Mouse (Mus musculus): ENCODE measurements at regions not wholly inside any gene's neighbourhood (a gene's known extent, or its start where the extent isn't known, plus 50 kb on each side); places are given as distances from the start of the nearest gene placed in this dataset.

GRCm38 (mm10) chr8:12137913-12138312 is 140.7 kb upstream of the A230072I06Rik start:
- TF ChIP-seq POLR2A (IDR thresholded peaks at IDR 0.05; ENCODE audit: borderline replicate concordance, control insufficient read depth, low read depth, low read length) (no peak), CTCF (IDR thresholded peaks at IDR 0.05; ENCODE audit: control insufficient read depth, insufficient read depth, low read length) (no peak)
- 81% methylated on average over 8 of the region's 8 CpGs for WGBS
- Histone ChIP-seq H3K27ac (ENCODE audit: control insufficient read depth, insufficient read depth, low read depth, low read length, poor library complexity) (no peak overlapping the region), H3K4me3 (replicated peaks; ENCODE audit: control insufficient read depth, low read depth, low read length) (no peak overlapping the region), H3K4me1 (ENCODE audit: control insufficient read depth, insufficient read depth, low read length) (no peaks in the 10 kb centered on the region)

DNA sequence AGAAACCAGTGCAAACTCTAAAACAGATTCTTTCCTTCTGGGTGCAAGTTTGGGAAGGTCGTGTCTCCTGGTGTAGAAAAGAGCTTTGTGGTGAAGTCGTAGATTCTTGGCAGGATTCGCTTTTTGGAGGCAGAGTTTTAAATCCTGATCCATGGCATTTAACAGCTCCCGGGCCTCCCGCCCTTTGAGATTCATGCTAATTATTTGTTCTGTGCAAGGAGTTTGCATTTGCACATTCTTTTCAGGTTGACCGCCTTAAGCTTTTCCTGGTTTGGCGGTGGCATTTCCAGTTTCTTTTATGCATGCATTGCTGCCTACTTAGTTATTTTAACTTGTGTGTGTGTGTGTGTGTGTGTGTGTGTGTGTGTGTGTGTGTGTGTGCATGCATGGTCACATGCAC is 126.9 kb upstream of the A230072I06Rik start:
- no peak overlapping the region for H3K4me3 ChIP-seq (replicated peaks; ENCODE audit: control insufficient read depth, low read depth, low read length)
- TF ChIP-seq POLR2A (IDR thresholded peaks at IDR 0.05; ENCODE audit: borderline replicate concordance, control insufficient read depth, low read depth, low read length) = no peak
- no peak for TF ChIP-seq CTCF (IDR thresholded peaks at IDR 0.05; ENCODE audit: control insufficient read depth, insufficient read depth, low read length)
- no peaks in the 10 kb centered on the region for H3K4me1 ChIP-seq (ENCODE audit: control insufficient read depth, insufficient read depth, low read length)
- H3K27ac ChIP-seq (ENCODE audit: control insufficient read depth, insufficient read depth, low read depth, low read length, poor library complexity) = no peak overlapping the region
- 72% methylated on average over 7 of the region's 7 CpGs for whole genome bisulfite sequencing

- no peak overlapping the region for H3K4me3 ChIP-seq (replicated peaks; ENCODE audit: control insufficient read depth, low read depth, low read length)
- H3K27ac ChIP-seq (ENCODE audit: control insufficient read depth, insufficient read depth, low read depth, low read length, poor library complexity) = no peak overlapping the region
- TF ChIP-seq POLR2A (IDR thresholded peaks at IDR 0.05; ENCODE audit: borderline replicate concordance, control insufficient read depth, low read depth, low read length) (no peak), CTCF (IDR thresholded peaks at IDR 0.05; ENCODE audit: control insufficient read depth, insufficient read depth, low read length) (no peak)
- no peaks in the 10 kb centered on the region for H3K4me1 ChIP-seq (ENCODE audit: control insufficient read depth, insufficient read depth, low read length)
- WGBS = 52% methylated on average over 9 of the region's 9 CpGs
Measured at GRCm38 (mm10) chr8:12152825-12153224, 125.8 kb upstream of the A230072I06Rik start.

GRCm38 (mm10) chr8:12156893-12157292 is 121.7 kb upstream of the A230072I06Rik start:
- no peak for TF ChIP-seq POLR2A (IDR thresholded peaks at IDR 0.05; ENCODE audit: borderline replicate concordance, control insufficient read depth, low read depth, low read length)
- no peak for TF ChIP-seq CTCF (IDR thresholded peaks at IDR 0.05; ENCODE audit: control insufficient read depth, insufficient read depth, low read length)
- Histone ChIP-seq H3K4me1 (ENCODE audit: control insufficient read depth, insufficient read depth, low read length) (no peaks in the 10 kb centered on the region), H3K27ac (ENCODE audit: control insufficient read depth, insufficient read depth, low read depth, low read length, poor library complexity) (no peak overlapping the region), H3K4me3 (replicated peaks; ENCODE audit: control insufficient read depth, low read depth, low read length) (no peak overlapping the region)
- WGBS = 79% methylated on average over 1 of the region's 1 CpGs

- TF ChIP-seq POLR2A (IDR thresholded peaks at IDR 0.05; ENCODE audit: borderline replicate concordance, control insufficient read depth, low read depth, low read length) = no peak
- no peak for TF ChIP-seq CTCF (IDR thresholded peaks at IDR 0.05; ENCODE audit: control insufficient read depth, insufficient read depth, low read length)
- 36% methylated on average over 9 of the region's 9 CpGs for WGBS
- H3K4me3 ChIP-seq (replicated peaks; ENCODE audit: control insufficient read depth, low read depth, low read length) = no peak overlapping the region
- H3K4me1 ChIP-seq (ENCODE audit: control insufficient read depth, insufficient read depth, low read length) = no peaks in the 10 kb centered on the region
- no peak overlapping the region for H3K27ac ChIP-seq (ENCODE audit: control insufficient read depth, insufficient read depth, low read depth, low read length, poor library complexity)
Measured at GRCm38 (mm10) chr8:12158188-12158587, 120.4 kb upstream of the A230072I06Rik start.

GRCm38 (mm10) chr8:12162921-12163705 is 115.5 kb upstream of the A230072I06Rik start:
- no peak overlapping the region for H3K4me3 ChIP-seq (replicated peaks; ENCODE audit: control insufficient read depth, low read depth, low read length)
- 27% methylated on average over 22 of the region's 22 CpGs for WGBS
- no peak overlapping the region for H3K27ac ChIP-seq (ENCODE audit: control insufficient read depth, insufficient read depth, low read depth, low read length, poor library complexity)

DNA sequence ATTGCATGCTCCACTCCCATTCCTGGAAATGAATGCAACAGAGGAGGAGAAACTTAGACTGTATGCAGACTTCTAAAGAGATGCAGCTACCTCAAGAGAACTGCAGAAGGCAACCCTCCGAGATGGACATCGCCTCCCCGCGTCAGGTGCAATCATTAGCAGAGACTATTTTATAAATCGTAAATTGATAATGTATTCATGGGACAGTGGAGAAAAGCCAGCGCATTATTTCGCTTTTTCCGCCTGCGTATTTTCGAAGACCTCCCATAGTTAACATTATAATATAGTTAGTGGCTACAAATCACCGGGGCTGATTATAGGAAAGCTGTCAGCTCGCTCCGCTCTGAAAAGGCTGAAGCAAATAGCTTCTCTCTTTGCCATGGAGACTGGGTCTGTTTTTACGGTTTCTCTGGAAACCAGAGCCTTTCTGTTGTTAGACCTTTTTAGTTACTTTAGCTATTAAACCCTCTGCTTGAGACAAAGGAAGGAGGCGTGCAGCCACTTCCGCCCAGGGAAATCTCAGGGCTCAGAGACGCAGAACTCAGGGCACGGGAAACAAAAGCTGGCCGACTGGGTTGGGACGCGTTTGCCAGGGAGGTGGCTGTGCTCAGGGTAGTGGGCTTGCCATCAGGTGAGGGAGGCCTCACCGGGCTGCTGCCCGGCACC is 113.0 kb upstream of the A230072I06Rik start:
- no peak overlapping the region; the same call in 1 of the 2 replicates for H3K27ac ChIP-seq (ENCODE audit: control insufficient read depth, insufficient read depth, low read depth, low read length, poor library complexity)
- H3K4me3 ChIP-seq (replicated peaks; ENCODE audit: control insufficient read depth, low read depth, low read length) = no peak overlapping the region
- WGBS = 75% methylated on average over 23 of the region's 23 CpGs
- no peaks in the 10 kb centered on the region for H3K4me1 ChIP-seq (ENCODE audit: control insufficient read depth, insufficient read depth, low read length)
- TF ChIP-seq CTCF (IDR thresholded peaks at IDR 0.05; ENCODE audit: control insufficient read depth, insufficient read depth, low read length) (no peak), POLR2A (IDR thresholded peaks at IDR 0.05; ENCODE audit: borderline replicate concordance, control insufficient read depth, low read depth, low read length) (no peak)

More at GRCm38 (mm10) chr8:12162921-12163705, 115.5 kb upstream of the A230072I06Rik start:
- TF ChIP-seq POLR2A (IDR thresholded peaks at IDR 0.05; ENCODE audit: borderline replicate concordance, control insufficient read depth, low read depth, low read length) (no peak), CTCF (IDR thresholded peaks at IDR 0.05; ENCODE audit: control insufficient read depth, insufficient read depth, low read length) (no peak)
- H3K4me1 ChIP-seq (ENCODE audit: control insufficient read depth, insufficient read depth, low read length) = no peaks in the 10 kb centered on the region

- no peak overlapping the region for H3K4me3 ChIP-seq (replicated peaks; ENCODE audit: control insufficient read depth, low read depth, low read length)
- H3K4me1 ChIP-seq (ENCODE audit: control insufficient read depth, insufficient read depth, low read length) = no peaks in the 10 kb centered on the region
- 79% methylated on average over 12 of the region's 12 CpGs for WGBS
- no peak overlapping the region for H3K27ac ChIP-seq (ENCODE audit: control insufficient read depth, insufficient read depth, low read depth, low read length, poor library complexity)
- TF ChIP-seq CTCF (IDR thresholded peaks at IDR 0.05; ENCODE audit: control insufficient read depth, insufficient read depth, low read length) = no peak
- TF ChIP-seq POLR2A (IDR thresholded peaks at IDR 0.05; ENCODE audit: borderline replicate concordance, control insufficient read depth, low read depth, low read length) = no peak
Measured at GRCm38 (mm10) chr8:12171788-12172187, 106.8 kb upstream of the A230072I06Rik start.

Measured in bone marrow, adult 2 months (tissue).